8 mouse cellular contexts compared by ENCODE assay signal in the genomic region with DNA sequence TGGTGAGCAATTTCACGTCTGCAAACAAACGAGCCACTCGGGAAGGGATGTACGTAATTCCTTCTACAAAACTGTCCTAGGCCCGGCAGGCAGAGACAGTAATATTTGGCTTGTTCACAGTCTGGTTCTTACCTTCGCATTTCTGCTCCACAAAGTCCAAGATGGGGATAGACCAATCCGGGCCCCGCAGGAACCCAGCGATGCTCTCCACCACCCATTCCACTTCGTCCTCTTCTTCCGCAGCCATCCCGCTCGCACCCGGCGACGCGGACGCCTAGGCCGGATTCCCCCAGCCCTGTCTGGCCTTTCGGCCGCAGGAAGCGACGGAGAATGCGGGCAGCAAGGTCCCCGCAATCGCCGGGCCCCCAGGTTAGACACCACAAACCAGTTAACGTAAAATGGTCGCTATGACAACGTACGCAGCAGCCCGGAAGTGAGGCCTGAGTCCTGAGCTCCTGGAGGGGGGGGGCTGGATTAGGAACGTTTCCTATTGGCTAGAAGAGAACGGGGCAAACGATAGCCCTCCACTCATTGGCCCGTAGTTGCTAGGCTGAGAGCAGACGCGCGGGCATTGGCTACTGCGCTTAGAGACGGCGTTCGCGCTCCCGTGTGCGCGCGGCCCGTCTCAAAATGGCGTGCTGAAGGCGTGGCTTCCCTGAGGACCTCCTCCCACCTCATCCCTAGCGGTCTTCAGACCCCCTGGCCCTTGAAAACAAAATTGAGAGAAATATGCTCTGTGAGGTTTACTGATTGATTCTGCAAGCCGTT. TPM values are rescaled to one million over a fixed set of nuclear protein-coding genes. Genes with fewer than 3 reads are reported as not detected.
A peak's percentile ranks its signal among the peaks of the same experiment; 100 is the strongest.
DNase-seq lines count a peak whose midpoint lies in the region; ATAC-seq lines count a peak whose summit lies in the region.

A gene (minus strand): TSS at position 527 of the 768 bp plus-strand sequence.

- peak within 1 kb of the TSS; percentile 89 for H3K27ac ChIP-seq in heart, embryonic 10.5 days
- H3K27ac ChIP-seq in kidney, embryonic 15.5 days: peak within 1 kb of the TSS; percentile 68

- peaks cover 9% of the 10 kb centered on the region; the same call in 1 of the 2 replicates for H3K4me1 ChIP-seq in heart, embryonic 10.5 days
- peaks cover 12% of the 10 kb centered on the region for H3K4me1 ChIP-seq in kidney, embryonic 15.5 days

- peak within 1 kb of the TSS; percentile 94 for H3K4me3 ChIP-seq in heart, embryonic 10.5 days
- peak within 1 kb of the TSS; percentile 89 for H3K4me3 ChIP-seq in kidney, embryonic 15.5 days (replicated peaks)

- H3K36me3 ChIP-seq in heart, embryonic 10.5 days: peaks cover 11% of the 10 kb centered on the region; the same call in 1 of the 2 replicates
- H3K36me3 ChIP-seq in kidney, embryonic 15.5 days: peaks cover 12% of the 10 kb centered on the region

- H3K27me3 ChIP-seq in heart, embryonic 10.5 days (ENCODE audit: insufficient read depth, poor library complexity, severe bottlenecking): no peaks in the 10 kb centered on the region
- no peaks in the 10 kb centered on the region for H3K27me3 ChIP-seq in kidney, embryonic 15.5 days

- H3K9me3 ChIP-seq in heart, embryonic 10.5 days: no peaks in the 10 kb centered on the region
- H3K9me3 ChIP-seq in kidney, embryonic 15.5 days (replicated peaks): no peaks in the 10 kb centered on the region

- peak within 1 kb of the TSS; percentile 60 for H3K9ac ChIP-seq in kidney, embryonic 15.5 days

- WGBS in heart, embryonic 10.5 days: under 1% methylated on average over 53 of the region's 53 CpGs
- WGBS in kidney, embryonic 15.5 days: under 1% methylated on average over 53 of the region's 53 CpGs

- ATAC-seq in erythroblast, adult 5-6 weeks (replicated peaks; ENCODE audit: low FRiP score, poor library complexity, severe bottlenecking): peak; percentile 98
- ATAC-seq in kidney, embryonic 15.5 days (replicated peaks; ENCODE audit: low FRiP score): peak; percentile 100
- peak; percentile 99 for ATAC-seq in monocyte, adult 5-6 weeks (replicated peaks; ENCODE audit: insufficient number of reproducible peaks, low FRiP score, low TSS enrichment, poor library complexity, severe bottlenecking)

- peak; percentile 86 to 88 for DNase-seq in B cell, adult 2 months
- peak; percentile 99 for DNase-seq in brain, adult 2 months (ENCODE audit: low read depth, low spot score)
- peak; percentile 98 for DNase-seq in heart, embryonic 10.5 days (ENCODE audit: low spot score)
- peak; percentile 92 for DNase-seq in liver
- DNase-seq in spleen, postnatal 4 days (ENCODE audit: low spot score in 2 of 2): peak; percentile 86 to 90

- H3K4me2 ChIP-seq in kidney, embryonic 15.5 days: peak within 1 kb of the TSS; percentile 82

RNA-seq across cellular contexts. Expression of the gene that starts here (rescaled TPM):
- total RNA-seq in erythroblast, adult 5-6 weeks (2015; ENCODE audit: low replicate concordance): 8.4 and 10.6 TPM in 2 replicates
- total RNA-seq in erythroblast, adult 5-6 weeks (2017; ENCODE audit: low replicate concordance): 10.4 and 13.8 TPM in 2 replicates
- 43.0 and 43.1 TPM in 2 replicates for polyA plus RNA-seq in heart, embryonic 10.5 days (2016; fragmentation: Nextera tagmentation; extraction: Ambion mirVana)
- polyA plus RNA-seq in kidney, embryonic 15.5 days (2015; fragmentation: Nextera tagmentation; extraction: Ambion mirVana): 64.3 and 64.8 TPM in 2 replicates
- 39.9 to 44.9 TPM (median 41.7 TPM) in 3 replicates for total RNA-seq in monocyte, adult 5-6 weeks (2017)

Comparison
In these comparisons a context has a peak if more than half of its experiments do, and no peak if none do; other contexts are left out.
1. Peak in every context shown above with its lines: DNase-seq, ATAC-seq, H3K4me3 ChIP-seq and H3K27ac ChIP-seq.